Mouse (Mus musculus): ENCODE measurements at regions not wholly inside any gene's neighbourhood (a gene's known extent, or its start where the extent isn't known, plus 50 kb on each side); places are given as distances from the start of the nearest gene placed in this dataset.

GRCm38 (mm10) chr5:119359709-119360108, 310.8 kb upstream of the Tbx3 start:
- H3K27ac ChIP-seq, result no peak overlapping the region
- H3K27me3 ChIP-seq (replicated peaks), result no peaks in the 10 kb centered on the region
- no peaks in the 10 kb centered on the region for H3K4me1 ChIP-seq
- no peak overlapping the region for H3K4me3 ChIP-seq
- no peak for ATAC-seq (ENCODE audit: low FRiP score, low read depth)
- WGBS, result 70% methylated on average over 5 of the region's 5 CpGs
- H3K4me2 ChIP-seq (replicated peaks), result no peak overlapping the region
- no peaks in the 10 kb centered on the region for H3K36me3 ChIP-seq
- no peaks in the 10 kb centered on the region for H3K9me3 ChIP-seq
- no peak overlapping the region for H3K9ac ChIP-seq

GRCm38 (mm10) chr5:119360351-119360750, 310.1 kb upstream of the Tbx3 start:
- H3K27ac ChIP-seq, result no peak overlapping the region
- H3K9me3 ChIP-seq, result no peaks in the 10 kb centered on the region
- no peaks in the 10 kb centered on the region for H3K4me1 ChIP-seq
- H3K27me3 ChIP-seq (replicated peaks), result no peaks in the 10 kb centered on the region
- H3K4me3 ChIP-seq, result no peak overlapping the region
- no peaks in the 10 kb centered on the region for H3K36me3 ChIP-seq
- WGBS, result 89% methylated on average over 2 of the region's 2 CpGs
- H3K4me2 ChIP-seq (replicated peaks), result no peak overlapping the region
- no peak for ATAC-seq (ENCODE audit: low FRiP score, low read depth)
- no peak overlapping the region for H3K9ac ChIP-seq

GRCm38 (mm10) chr5:119361406-119362044, 308.9 kb upstream of the Tbx3 start:
- H3K4me1 ChIP-seq, result no peaks in the 10 kb centered on the region
- no peak overlapping the region for H3K4me2 ChIP-seq (replicated peaks)
- no peaks in the 10 kb centered on the region for H3K27me3 ChIP-seq (replicated peaks)
- no peaks in the 10 kb centered on the region for H3K36me3 ChIP-seq
- no peak overlapping the region for H3K27ac ChIP-seq
- H3K4me3 ChIP-seq, result no peak overlapping the region
- 80% methylated on average over 6 of the region's 6 CpGs for WGBS
- H3K9ac ChIP-seq, result no peak overlapping the region
- H3K9me3 ChIP-seq, result no peaks in the 10 kb centered on the region
- no peak for ATAC-seq (ENCODE audit: low FRiP score, low read depth)

GRCm38 (mm10) chr5:119362452-119362851, 308.0 kb upstream of the Tbx3 start:
- Histone ChIP-seq H3K4me3 (no peak overlapping the region), H3K9ac (no peak overlapping the region), H3K27me3 (replicated peaks) (no peaks in the 10 kb centered on the region), H3K4me1 (no peaks in the 10 kb centered on the region), H3K9me3 (no peaks in the 10 kb centered on the region), H3K36me3 (no peaks in the 10 kb centered on the region), H3K27ac (no peak overlapping the region), H3K4me2 (replicated peaks) (no peak overlapping the region)
- ATAC-seq (ENCODE audit: low FRiP score, low read depth), result no peak
- WGBS, result 77% methylated on average over 12 of the region's 12 CpGs

GRCm38 (mm10) chr5:119364250-119364649, 306.2 kb upstream of the Tbx3 start:
- Histone ChIP-seq H3K9ac (no peak overlapping the region), H3K4me1 (no peaks in the 10 kb centered on the region), H3K4me3 (no peak overlapping the region), H3K27ac (no peak overlapping the region), H3K27me3 (replicated peaks) (no peaks in the 10 kb centered on the region), H3K9me3 (no peaks in the 10 kb centered on the region), H3K4me2 (replicated peaks) (no peak overlapping the region), H3K36me3 (no peaks in the 10 kb centered on the region)
- WGBS, result 79% methylated on average over 4 of the region's 4 CpGs
- ATAC-seq (ENCODE audit: low FRiP score, low read depth), result no peak

- Histone ChIP-seq H3K4me3 (no peak overlapping the region), H3K27ac (no peak overlapping the region), H3K9ac (no peak overlapping the region), H3K36me3 (no peaks in the 10 kb centered on the region), H3K4me2 (replicated peaks) (no peak overlapping the region), H3K4me1 (no peaks in the 10 kb centered on the region), H3K9me3 (no peaks in the 10 kb centered on the region), H3K27me3 (replicated peaks) (no peaks in the 10 kb centered on the region)
- 89% methylated on average over 6 of the region's 6 CpGs for WGBS
- no peak for ATAC-seq (ENCODE audit: low FRiP score, low read depth)
These were observed 305.3 kb upstream of the Tbx3 start for GRCm38 (mm10) chr5:119365157-119365556.

GRCm38 (mm10) chr5:119366296-119366695, 304.2 kb upstream of the Tbx3 start:
- no peaks in the 10 kb centered on the region for H3K4me1 ChIP-seq
- 40% methylated on average over 5 of the region's 5 CpGs for WGBS
- H3K27me3 ChIP-seq (replicated peaks), result no peaks in the 10 kb centered on the region
- H3K4me3 ChIP-seq, result no peak overlapping the region
- no peaks in the 10 kb centered on the region for H3K9me3 ChIP-seq
- no peak overlapping the region for H3K4me2 ChIP-seq (replicated peaks)
- ATAC-seq (ENCODE audit: low FRiP score, low read depth), result no peak
- no peak overlapping the region for H3K27ac ChIP-seq
- no peaks in the 10 kb centered on the region for H3K36me3 ChIP-seq
- H3K9ac ChIP-seq, result no peak overlapping the region

GRCm38 (mm10) chr5:119370481-119370880, 300.0 kb upstream of the Tbx3 start:
- H3K4me3 ChIP-seq, result no peak overlapping the region
- H3K27ac ChIP-seq, result no peak overlapping the region
- H3K27me3 ChIP-seq (replicated peaks), result no peaks in the 10 kb centered on the region
- peak overlapping the region; percentile 44 for H3K4me2 ChIP-seq (replicated peaks)
- H3K36me3 ChIP-seq, result no peaks in the 10 kb centered on the region
- H3K9me3 ChIP-seq, result no peaks in the 10 kb centered on the region
- ATAC-seq (ENCODE audit: low FRiP score, low read depth), result no peak
- no peak overlapping the region for H3K9ac ChIP-seq
- 42% methylated on average over 12 of the region's 12 CpGs for WGBS
- H3K4me1 ChIP-seq, result no peaks in the 10 kb centered on the region

- no peak overlapping the region for H3K9ac ChIP-seq
- no peak for ATAC-seq (ENCODE audit: low FRiP score, low read depth)
- H3K4me2 ChIP-seq (replicated peaks), result peak overlapping the region; percentile 44
- no peak overlapping the region for H3K27ac ChIP-seq
- no peak overlapping the region for H3K4me3 ChIP-seq
- no peaks in the 10 kb centered on the region for H3K27me3 ChIP-seq (replicated peaks)
- H3K4me1 ChIP-seq, result no peaks in the 10 kb centered on the region
- H3K36me3 ChIP-seq, result no peaks in the 10 kb centered on the region
- no peaks in the 10 kb centered on the region for H3K9me3 ChIP-seq
- WGBS, result 27% methylated on average over 16 of the region's 16 CpGs
These were observed 299.5 kb upstream of the Tbx3 start for GRCm38 (mm10) chr5:119370931-119371330.

- 85% methylated on average over 24 of the region's 24 CpGs for WGBS
- Histone ChIP-seq H3K4me2 (replicated peaks) (no peak overlapping the region), H3K27me3 (replicated peaks) (0 out of 2 replicates have a peak, but pooled peaks cover 4% of the 10 kb centered on the region)
These were observed 296.4 kb upstream of the Tbx3 start for GRCm38 (mm10) chr5:119373774-119374700.

GRCm38 (mm10) chr5:119374861-119375260, 295.6 kb upstream of the Tbx3 start:
- Histone ChIP-seq H3K4me1 (no peaks in the 10 kb centered on the region), H3K9ac (no peak overlapping the region), H3K9me3 (no peaks in the 10 kb centered on the region), H3K27me3 (replicated peaks) (0 out of 2 replicates have a peak, but pooled peaks cover 4% of the 10 kb centered on the region), H3K4me3 (no peak overlapping the region), H3K36me3 (no peaks in the 10 kb centered on the region), H3K27ac (no peak overlapping the region), H3K4me2 (replicated peaks) (no peak overlapping the region)
- ATAC-seq (ENCODE audit: low FRiP score, low read depth), result no peak
- WGBS, result 82% methylated on average over 3 of the region's 3 CpGs

More at GRCm38 (mm10) chr5:119373774-119374700, 296.4 kb upstream of the Tbx3 start:
- H3K27ac ChIP-seq, result no peak overlapping the region
- H3K4me1 ChIP-seq, result no peaks in the 10 kb centered on the region
- H3K36me3 ChIP-seq, result no peaks in the 10 kb centered on the region
- no peak overlapping the region for H3K4me3 ChIP-seq
- no peak overlapping the region for H3K9ac ChIP-seq
- no peak for ATAC-seq (ENCODE audit: low FRiP score, low read depth)
- no peaks in the 10 kb centered on the region for H3K9me3 ChIP-seq

GRCm38 (mm10) chr5:119378261-119378660, 292.2 kb upstream of the Tbx3 start:
- H3K9ac ChIP-seq, result no peak overlapping the region
- H3K36me3 ChIP-seq, result no peaks in the 10 kb centered on the region
- no peak for ATAC-seq (ENCODE audit: low FRiP score, low read depth)
- 10% methylated on average over 8 of the region's 8 CpGs for WGBS
- H3K4me2 ChIP-seq (replicated peaks), result no peak overlapping the region
- 0 out of 2 replicates have a peak, but pooled peaks cover 7% of the 10 kb centered on the region for H3K27me3 ChIP-seq (replicated peaks)
- no peak overlapping the region for H3K4me3 ChIP-seq
- 0 out of 2 replicates have a peak, but pooled peaks cover 3% of the 10 kb centered on the region for H3K4me1 ChIP-seq
- H3K27ac ChIP-seq, result no peak overlapping the region
- 0 out of 2 replicates have a peak, but pooled peaks cover 7% of the 10 kb centered on the region for H3K9me3 ChIP-seq
